Comparison of ENCODE assay signal across 32 mouse cellular contexts in genomic region chr6:87018874-87019273, GRCm38 (mm10).
"Had no signal": no experiment of that assay in that cellular context is flagged by ENCODE, and none has a peak within 500 bp of the region (broad histone marks: within the 10 kb centered on the region; RNA-seq: fewer than 3 reads in every experiment).

No protein-coding gene starts in this region.

- H3K27ac ChIP-seq: limb, embryonic 10.5 days; limb, embryonic 12.5 days; limb, embryonic 13.5 days; limb, embryonic 15.5 days; liver, embryonic 12.5 days; liver, embryonic 13.5 days; liver, embryonic 14.5 days; liver, embryonic 15.5 days; lung, embryonic 15.5 days; macrophage; midbrain, embryonic 10.5 days; midbrain, embryonic 12.5 days; midbrain, embryonic 13.5 days; midbrain, embryonic 15.5 days; neural tube, embryonic 12.5 days had no signal

- H3K4me2 ChIP-seq: limb, embryonic 12.5 days; limb, embryonic 13.5 days; limb, embryonic 15.5 days; liver, embryonic 11.5 days; liver, embryonic 12.5 days; liver, embryonic 13.5 days; liver, embryonic 15.5 days; lung, embryonic 14.5 days; lung, embryonic 15.5 days; midbrain, embryonic 11.5 days; midbrain, embryonic 12.5 days; midbrain, embryonic 13.5 days; midbrain, embryonic 15.5 days; neural tube, embryonic 12.5 days had no signal

- H3K4me1 ChIP-seq: limb, embryonic 10.5 days; limb, embryonic 12.5 days; limb, embryonic 13.5 days; limb, embryonic 15.5 days; liver, embryonic 13.5 days; liver, embryonic 15.5 days; lung, embryonic 15.5 days; midbrain, embryonic 10.5 days; midbrain, embryonic 12.5 days; midbrain, embryonic 13.5 days; midbrain, embryonic 15.5 days; neural tube, embryonic 12.5 days had no signal

- ATAC-seq: liver, embryonic 12.5 days; liver, postnatal 0 days; lung, postnatal 0 days; midbrain, embryonic 13.5 days; midbrain, embryonic 15.5 days; midbrain, embryonic 16.5 days had no signal

- H3K9me3 ChIP-seq: limb, embryonic 15.5 days; liver, embryonic 15.5 days; lung, embryonic 15.5 days; midbrain, embryonic 13.5 days; midbrain, embryonic 15.5 days had no signal

- H3K9ac ChIP-seq: limb, embryonic 12.5 days; limb, embryonic 13.5 days; limb, embryonic 15.5 days; liver, embryonic 12.5 days; liver, embryonic 13.5 days; liver, embryonic 14.5 days; liver, embryonic 15.5 days; liver, postnatal 0 days; lung, embryonic 14.5 days; lung, embryonic 15.5 days; midbrain, embryonic 12.5 days; midbrain, embryonic 13.5 days; midbrain, embryonic 15.5 days; neural tube, embryonic 12.5 days had no signal

- H3K4me3 ChIP-seq: limb, embryonic 10.5 days; limb, embryonic 12.5 days; limb, embryonic 13.5 days; limb, embryonic 15.5 days; liver, embryonic 12.5 days; liver, embryonic 13.5 days; liver, embryonic 15.5 days; lung, embryonic 15.5 days; megakaryocyte, embryonic 14.5 days; midbrain, embryonic 10.5 days; midbrain, embryonic 12.5 days; midbrain, embryonic 13.5 days; midbrain, embryonic 15.5 days; myocyte; neural tube, embryonic 12.5 days had no signal

- H3K27me3 ChIP-seq: limb, embryonic 12.5 days; limb, embryonic 13.5 days; limb, embryonic 15.5 days; liver, embryonic 12.5 days; liver, embryonic 13.5 days; liver, embryonic 15.5 days; lung, embryonic 15.5 days; megakaryocyte, embryonic 14.5 days; midbrain, embryonic 12.5 days; midbrain, embryonic 13.5 days; midbrain, embryonic 15.5 days; neural tube, embryonic 12.5 days had no signal

- DNase-seq: left cerebral cortex, postnatal 4 days; liver; liver, embryonic 13.5 days; liver, postnatal 0 days; lung, adult 18-20 months; lung, adult 2 months; lung, embryonic 14.5 days; lung, postnatal 10 days; lung, postnatal 14 days; lung, postnatal 36 days; lung, postnatal 4 days; midbrain, embryonic 14.5 days had no signal
